Mouse (Mus musculus) lung, adult 2 months (tissue): ENCODE results near the gene Mmd2. TPM values are rescaled to one million over a fixed set of nuclear protein-coding genes. Genes with fewer than 3 reads are reported as not detected.
A peak's percentile ranks its signal among the peaks of the same experiment; 100 is the strongest.

Experiments
- DNase-seq: peaks from one replicate; pipeline ENCODE4 v3.0.0; 2022
- H3K4me1 ChIP-seq: fragments of 200-500 bp; 2 replicates; pipeline ENCODE4 v1.6.1; 2011; ENCODE audit warnings: low read length; ENCODE audit not compliant: control insufficient read depth, insufficient read depth
- H3K4me3 ChIP-seq: fragments of 200-500 bp; replicated peaks from 2 replicates; pipeline ENCODE3; 2011; ENCODE audit warnings: low read depth, mild to moderate bottlenecking, control low read depth, low read length; ENCODE audit errors: extremely low read depth
- CTCF ChIP-seq: fragments of 200-500 bp; IDR thresholded peaks from 2 replicates; pipeline ENCODE4 v1.5.1; 2011; ENCODE audit warnings: mild to moderate bottlenecking, low read length, control low read depth; ENCODE audit not compliant: insufficient read depth
- POLR2A ChIP-seq: fragments of 200-500 bp; IDR thresholded peaks from 2 replicates; pipeline ENCODE4 v1.6.1; 2011; ENCODE audit warnings: low read depth, mild to moderate bottlenecking, control low read depth, low read length, borderline replicate concordance; ENCODE audit errors: extremely low read depth
- WGBS: fragments of 180-500 bp; shearing (Covaris S2); methylation state at CpG from one replicate; pipeline ENCODE4 v1.1.7; 2018; 5-methylcytosine and 5-hydroxymethylcytosine counted together
- polyA plus RNA-seq: library from polyadenylated mRNA; depleted of rRNA; stranded (reverse); fragments of >200 nt; gene quantifications from 2 replicates; pipeline ENCODE4 v1.2.3, GENCODE M21; 2012

The Mmd2 gene
- polyA plus RNA-seq, 1 experiment = 0.14 TPM

GRCm38 (mm10) chr5:142578192-142578591, 30.4 kb downstream of the Mmd2 start:
- DNase-seq = no peak
- no peak for TF ChIP-seq POLR2A
- TF ChIP-seq CTCF = no peak
- H3K4me3 ChIP-seq = no peak overlapping the region
- WGBS = 88% methylated on average over 10 of the region's 10 CpGs
- H3K4me1 ChIP-seq = no peaks in the 10 kb centered on the region

- no peak for DNase-seq
- 70% methylated on average over 7 of the region's 7 CpGs for WGBS
- Histone ChIP-seq H3K4me1 (no peaks in the 10 kb centered on the region), H3K4me3 (no peak overlapping the region)
- TF ChIP-seq CTCF (no peak), POLR2A (no peak)
Measured at GRCm38 (mm10) chr5:142576832-142577231, 31.8 kb downstream of the Mmd2 start.

DNA sequence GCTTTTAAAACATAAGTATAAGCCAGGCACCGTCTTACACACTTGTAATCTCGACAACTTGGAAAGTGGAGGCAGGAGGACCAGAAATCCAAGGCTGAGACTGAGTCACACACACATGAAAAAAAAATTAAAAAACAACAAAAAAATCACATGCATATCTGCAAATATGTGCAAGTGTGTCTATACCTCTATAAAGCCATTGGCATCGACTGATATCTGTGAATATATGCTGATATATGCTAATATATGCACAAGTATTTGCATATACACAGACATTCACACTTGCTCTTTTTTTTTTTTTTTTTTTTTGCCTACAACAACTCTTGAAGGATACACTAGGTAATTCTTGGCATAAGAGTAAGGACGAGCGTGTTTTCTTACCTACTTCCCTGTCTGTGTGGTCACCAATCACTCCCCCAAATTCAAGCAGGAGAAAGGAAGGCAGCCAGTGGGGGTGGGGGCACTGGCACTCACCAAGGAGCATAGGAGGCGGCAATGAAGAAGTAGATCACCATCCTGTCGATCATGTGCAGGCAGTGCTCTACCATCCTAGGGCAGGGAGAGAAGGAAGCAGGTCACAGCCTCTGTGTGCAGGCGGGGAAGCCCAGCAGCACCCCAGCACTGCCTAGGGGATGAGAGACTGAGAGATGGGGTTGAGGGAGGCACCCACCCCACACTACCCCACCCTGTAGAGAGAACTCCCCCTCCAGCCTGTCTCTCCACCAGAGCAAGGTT, 34.1 kb downstream of the Mmd2 start:
- Histone ChIP-seq H3K4me1 (no peaks in the 10 kb centered on the region), H3K4me3 (no peak overlapping the region)
- DNase-seq = no peak
- WGBS = 74% methylated on average over 8 of the region's 8 CpGs
- TF ChIP-seq CTCF (no peak), POLR2A (no peak)

DNA sequence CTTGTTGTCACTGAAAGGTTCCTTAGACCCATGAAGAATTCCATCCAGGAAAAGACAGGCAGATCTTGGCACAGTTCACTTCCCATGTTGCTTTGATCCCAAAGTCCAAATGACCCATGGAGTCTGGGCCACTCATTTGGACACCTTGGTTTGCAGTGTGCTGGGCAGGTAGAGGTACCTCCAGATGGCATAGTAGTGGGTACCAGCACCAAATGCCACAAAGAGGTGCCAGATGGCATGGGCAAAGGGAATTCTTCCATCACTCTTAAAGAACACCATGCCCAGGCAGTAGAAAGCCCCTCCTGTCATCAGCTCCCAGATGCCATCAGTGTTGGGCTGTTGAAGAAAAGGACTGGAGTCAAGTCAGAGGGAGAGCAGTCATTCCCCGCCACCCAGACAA, 44.0 kb downstream of the Mmd2 start:
- WGBS = 81% methylated on average over 1 of the region's 1 CpGs
- no peak for TF ChIP-seq POLR2A
- TF ChIP-seq CTCF = no peak
- no peak overlapping the region for H3K4me3 ChIP-seq
- no peaks in the 10 kb centered on the region for H3K4me1 ChIP-seq
- DNase-seq = no peak

- TF ChIP-seq CTCF = no peak
- TF ChIP-seq POLR2A = no peak
- 52% methylated on average over 7 of the region's 7 CpGs for WGBS
- DNase-seq = no peak
- Histone ChIP-seq H3K4me1 (no peaks in the 10 kb centered on the region), H3K4me3 (no peak overlapping the region)
Measured at GRCm38 (mm10) chr5:142560261-142560660, 48.3 kb downstream of the Mmd2 start.

GRCm38 (mm10) chr5:142557397-142558067, 51.1 kb downstream of the Mmd2 start:
- WGBS = 30% methylated on average over 18 of the region's 21 CpGs

GRCm38 (mm10) chr5:142556721-142557120, 51.9 kb downstream of the Mmd2 start:
- WGBS = 84% methylated on average over 4 of the region's 4 CpGs
- H3K4me1 ChIP-seq = no peaks in the 10 kb centered on the region
- DNase-seq = no peak

More at GRCm38 (mm10) chr5:142557397-142558067, 51.1 kb downstream of the Mmd2 start:
- Histone ChIP-seq H3K4me3 (no peak overlapping the region), H3K4me1 (no peaks in the 10 kb centered on the region)
- peak; percentile 59 for DNase-seq
- no peak for TF ChIP-seq POLR2A
- peak; percentile 76 for TF ChIP-seq CTCF

GRCm38 (mm10) chr5:142555866-142556265, 52.7 kb downstream of the Mmd2 start:
- no peak for TF ChIP-seq POLR2A
- no peak for TF ChIP-seq CTCF
- WGBS = 73% methylated on average over 5 of the region's 5 CpGs

More at GRCm38 (mm10) chr5:142556721-142557120, 51.9 kb downstream of the Mmd2 start:
- no peak overlapping the region for H3K4me3 ChIP-seq
- no peak for TF ChIP-seq CTCF
- TF ChIP-seq POLR2A = no peak

GRCm38 (mm10) chr5:142550706-142551652, 57.6 kb downstream of the Mmd2 start, which contains the start of gene Radil:
Radil (minus strand) TSS chr5:142551098.
- Histone ChIP-seq H3K4me1 (peaks cover 5% of the 10 kb centered on the region), H3K4me3 (peak within 1 kb of the TSS; percentile 66)
- DNase-seq = peak; percentile 93
- 2% methylated on average over 77 of the region's 80 CpGs for WGBS
- TF ChIP-seq CTCF = peak; percentile 59
- TF ChIP-seq POLR2A = no peak

More at GRCm38 (mm10) chr5:142555866-142556265, 52.7 kb downstream of the Mmd2 start:
- no peak overlapping the region for H3K4me3 ChIP-seq
- H3K4me1 ChIP-seq = no peaks in the 10 kb centered on the region
- DNase-seq = no peak
